Mouse (Mus musculus): Measurements from ENCODE around the gene Dupd1. TPM values are rescaled to one million over a fixed set of nuclear protein-coding genes. Genes with fewer than 3 reads are reported as not detected.
A peak's percentile ranks its signal among the peaks of the same experiment; 100 is the strongest.
"Not testable (repeated sequence)": the region's sequence is repeated elsewhere in the genome, so short reads cannot be mapped to it uniquely, and the experiment has no call there.

Gene Dupd1
- polyA plus RNA-seq, 1 experiment from 2014 or later = not detected

GRCm38 (mm10) chr14:21679631-21680201 is 34.7 kb downstream of the Dupd1 start:
- Histone ChIP-seq H3K27ac (no peak overlapping the region), H3K9me3 (replicated peaks; ENCODE audit: low read length) (no peaks in the 10 kb centered on the region), H3K9ac (ENCODE audit: low read depth, low read length) (no peak overlapping the region), H3K4me3 (replicated peaks; ENCODE audit: low read depth, low read length) (no peak overlapping the region), H3K4me2 (ENCODE audit: low read length) (no peak overlapping the region), H3K27me3 (ENCODE audit: insufficient read depth, low read length) (no peaks in the 10 kb centered on the region), H3K36me3 (ENCODE audit: insufficient read depth, low read length) (no peaks in the 10 kb centered on the region), H3K4me1 (replicated peaks; ENCODE audit: insufficient read depth, low read length) (peaks cover 13% of the 10 kb centered on the region; the same call in 1 of the 2 replicates)
- DNase-seq (ENCODE audit: low spot score) (peak; percentile 36), ATAC-seq (replicated peaks; ENCODE audit: low FRiP score, low read depth) (no peak)
- no peak for TF ChIP-seq CTCF (IDR thresholded peaks at IDR 0.05; ENCODE audit: low read depth)
- 35% methylated on average over 8 of the region's 8 CpGs for WGBS

- Histone ChIP-seq H3K4me3 (replicated peaks; ENCODE audit: low read depth, low read length) (no peak overlapping the region), H3K9ac (ENCODE audit: low read depth, low read length) (no peak overlapping the region), H3K4me1 (replicated peaks; ENCODE audit: insufficient read depth, low read length) (peaks cover 13% of the 10 kb centered on the region; the same call in 1 of the 2 replicates), H3K27me3 (ENCODE audit: insufficient read depth, low read length) (no peaks in the 10 kb centered on the region), H3K4me2 (ENCODE audit: low read length) (no peak overlapping the region), H3K27ac (no peak overlapping the region), H3K36me3 (ENCODE audit: insufficient read depth, low read length) (no peaks in the 10 kb centered on the region), H3K9me3 (replicated peaks; ENCODE audit: low read length) (no peaks in the 10 kb centered on the region)
- DNase-seq (ENCODE audit: low spot score) (peak; percentile 67), ATAC-seq (replicated peaks; ENCODE audit: low FRiP score, low read depth) (no peak)
- 50% methylated on average over 7 of the region's 7 CpGs for WGBS
- TF ChIP-seq CTCF (IDR thresholded peaks at IDR 0.05; ENCODE audit: low read depth) = peak; percentile 81
Observed at GRCm38 (mm10) chr14:21678509-21679285, 35.7 kb downstream of the Dupd1 start.

GRCm38 (mm10) chr14:21676223-21676622 is 38.2 kb downstream of the Dupd1 start:
- H3K27me3 ChIP-seq (ENCODE audit: insufficient read depth, low read length) = no peaks in the 10 kb centered on the region
- no peak for ATAC-seq (replicated peaks; ENCODE audit: low FRiP score, low read depth)
- H3K9me3 ChIP-seq (replicated peaks; ENCODE audit: low read length) = no peaks in the 10 kb centered on the region
- H3K36me3 ChIP-seq (ENCODE audit: insufficient read depth, low read length) = no peaks in the 10 kb centered on the region
- 90% methylated on average over 2 of the region's 2 CpGs for WGBS
- no peak overlapping the region for H3K9ac ChIP-seq (ENCODE audit: low read depth, low read length)
- H3K27ac ChIP-seq = no peak overlapping the region
- no peak for DNase-seq (ENCODE audit: low spot score)
- no peak overlapping the region for H3K4me3 ChIP-seq (replicated peaks; ENCODE audit: low read depth, low read length)
- H3K4me2 ChIP-seq (ENCODE audit: low read length) = no peak overlapping the region
- H3K4me1 ChIP-seq (replicated peaks; ENCODE audit: insufficient read depth, low read length) = peaks cover 8% of the 10 kb centered on the region; the same call in 1 of the 2 replicates
- no peak for TF ChIP-seq CTCF (IDR thresholded peaks at IDR 0.05; ENCODE audit: low read depth)

- no peak overlapping the region for H3K27ac ChIP-seq
- ATAC-seq (replicated peaks; ENCODE audit: low FRiP score, low read depth) (no peak), DNase-seq (ENCODE audit: low spot score) (peak; percentile 53)
- no peaks in the 10 kb centered on the region for H3K9me3 ChIP-seq (replicated peaks; ENCODE audit: low read length)
- peak; percentile 47 for TF ChIP-seq CTCF (IDR thresholded peaks at IDR 0.05; ENCODE audit: low read depth)
- H3K4me1 ChIP-seq (replicated peaks; ENCODE audit: insufficient read depth, low read length) = 0 out of 2 replicates have a peak, but pooled peaks cover under 1% of the 10 kb centered on the region
- peaks cover 4% of the 10 kb centered on the region; the same call in 1 of the 2 replicates for H3K36me3 ChIP-seq (ENCODE audit: insufficient read depth, low read length)
- H3K4me3 ChIP-seq (replicated peaks; ENCODE audit: low read depth, low read length) = no peak overlapping the region
- WGBS = 33% methylated on average over 5 of the region's 5 CpGs
- H3K27me3 ChIP-seq (ENCODE audit: insufficient read depth, low read length) = no peaks in the 10 kb centered on the region
- H3K9ac ChIP-seq (ENCODE audit: low read depth, low read length) = no peak overlapping the region
- no peak overlapping the region for H3K4me2 ChIP-seq (ENCODE audit: low read length)
Observed at GRCm38 (mm10) chr14:21674471-21674870, 39.9 kb downstream of the Dupd1 start.

GRCm38 (mm10) chr14:21673100-21673499 is 41.3 kb downstream of the Dupd1 start:
- Histone ChIP-seq H3K4me2 (ENCODE audit: low read length) (no peak overlapping the region), H3K27ac (no peak overlapping the region), H3K9ac (ENCODE audit: low read depth, low read length) (no peak overlapping the region), H3K27me3 (ENCODE audit: insufficient read depth, low read length) (no peaks in the 10 kb centered on the region), H3K4me1 (replicated peaks; ENCODE audit: insufficient read depth, low read length) (no peaks in the 10 kb centered on the region), H3K36me3 (ENCODE audit: insufficient read depth, low read length) (peaks cover 17% of the 10 kb centered on the region; the same call in 1 of the 2 replicates), H3K9me3 (replicated peaks; ENCODE audit: low read length) (no peaks in the 10 kb centered on the region), H3K4me3 (replicated peaks; ENCODE audit: low read depth, low read length) (no peak overlapping the region)
- TF ChIP-seq CTCF (IDR thresholded peaks at IDR 0.05; ENCODE audit: low read depth) = no peak
- no peak for DNase-seq (ENCODE audit: low spot score)
- 52% methylated on average over 4 of the region's 4 CpGs for WGBS
- no peak for ATAC-seq (replicated peaks; ENCODE audit: low FRiP score, low read depth)

GRCm38 (mm10) chr14:21670422-21671006 is 43.9 kb downstream of the Dupd1 start:
- not testable (repeated sequence) for H3K4me2 ChIP-seq (ENCODE audit: low read length); DNase-seq (ENCODE audit: low spot score); H3K9ac ChIP-seq (ENCODE audit: low read depth, low read length); H3K4me1 ChIP-seq (replicated peaks; ENCODE audit: insufficient read depth, low read length); H3K4me3 ChIP-seq (replicated peaks; ENCODE audit: low read depth, low read length); ATAC-seq (replicated peaks; ENCODE audit: low FRiP score, low read depth); H3K9me3 ChIP-seq (replicated peaks; ENCODE audit: low read length); H3K27me3 ChIP-seq (ENCODE audit: insufficient read depth, low read length); H3K27ac ChIP-seq
- H3K36me3 ChIP-seq (ENCODE audit: insufficient read depth, low read length) = peaks cover 27% of the 10 kb centered on the region
- WGBS = 92% methylated on average over 15 of the region's 15 CpGs
